Mouse (Mus musculus) heart, adult 2 months (tissue): ENCODE data around the gene Limk2. TPM values are rescaled to one million over a fixed set of nuclear protein-coding genes. Genes with fewer than 3 reads are reported as not detected.
A peak's percentile ranks its signal among the peaks of the same experiment; 100 is the strongest.

Experiments used
- DNase-seq, 2 experiments: peaks; one replicate each; pipeline ENCODE4 v3.0.0; 2021
- H3K27ac ChIP-seq: fragments of 200-600 bp; 2 replicates; pipeline ENCODE4 v1.8.1; 2022
- H3K27me3 ChIP-seq: fragments of 200-500 bp; 2 replicates; pipeline ENCODE4 v1.6.1; 2012; ENCODE audit warnings: mild to moderate bottlenecking, low read length, inconsistent platforms, mixed read lengths; ENCODE audit not compliant: control insufficient read depth, insufficient read depth
- H3K36me3 ChIP-seq: fragments of 200-500 bp; 2 replicates; pipeline ENCODE4 v1.6.1; 2012; ENCODE audit warnings: low read length, inconsistent platforms; ENCODE audit not compliant: control insufficient read depth, insufficient read depth
- H3K4me1 ChIP-seq: fragments of 200-500 bp; 2 replicates; pipeline ENCODE4 v1.6.1; 2011; ENCODE audit warnings: low read length; ENCODE audit not compliant: control insufficient read depth, insufficient read depth
- H3K4me3 ChIP-seq: fragments of 200-600 bp; 2 replicates; pipeline ENCODE4 v1.8.1; 2022
- H3K79me2 ChIP-seq: fragments of 200-500 bp; replicated peaks from 2 replicates; pipeline ENCODE4 v1.6.1; 2012; ENCODE audit warnings: mild to moderate bottlenecking, inconsistent platforms, low read length, moderate library complexity, mixed read lengths; ENCODE audit not compliant: control insufficient read depth, insufficient read depth
- H3K9ac ChIP-seq: fragments of 200-500 bp; 2 replicates; pipeline ENCODE4 v1.6.1; 2012; ENCODE audit warnings: low read depth, mild to moderate bottlenecking, control low read depth, inconsistent platforms, low read length, mixed read lengths
- CTCF ChIP-seq: fragments of 200-600 bp; IDR thresholded peaks from 2 replicates; pipeline ENCODE4 v1.8.1; 2022; ENCODE audit warnings: antibody characterized with exemption, mild to moderate bottlenecking, moderate library complexity
- EP300 ChIP-seq: fragments of 200-500 bp; IDR thresholded peaks from 2 replicates; pipeline ENCODE4 v1.6.1; 2011; ENCODE audit warnings: low read depth, low read length, control low read depth; ENCODE audit not compliant: insufficient read depth
- POLR2A ChIP-seq: fragments of 200-500 bp; IDR thresholded peaks from 2 replicates; pipeline ENCODE4 v1.6.1; 2011; ENCODE audit warnings: mild to moderate bottlenecking, low read depth, low read length, control low read depth; ENCODE audit not compliant: insufficient read depth
- WGBS: fragments of 180-500 bp; shearing (Covaris S2); methylation state at CpG from one replicate; pipeline ENCODE4 v1.1.7; 2018; 5-methylcytosine and 5-hydroxymethylcytosine counted together
- intact Hi-C: fragments of 180-260 bp; cut with DNase I; formaldehyde crosslinking; loops from one replicate; pipeline ENCODE4 v1.15.1; 2025
- polyA plus RNA-seq: library from polyadenylated mRNA; depleted of rRNA; stranded (reverse); fragments of >200 nt; gene quantifications from 2 replicates; pipeline ENCODE4 v1.2.3, GENCODE M21; 2012
- total RNA-seq, 2 experiments: library from RNA; stranded (reverse); gene quantifications; 2 replicates each; pipeline ENCODE4 v1.2.3; 2021

The Limk2 gene
- total and polyA plus RNA-seq, 3 experiments, result 16.4 to 41.8 (median 17.1) TPM

- Histone ChIP-seq H3K27ac (no peak overlapping the region; the same call in none of the 2 replicates), H3K9ac (no peak overlapping the region), H3K36me3 (peaks cover 6% of the 10 kb centered on the region), H3K79me2 (no peaks in the 10 kb centered on the region), H3K4me1 (peaks cover 7% of the 10 kb centered on the region), H3K4me3 (no peak overlapping the region), H3K27me3 (no peaks in the 10 kb centered on the region)
- DNase-seq, result no peak
- 52% methylated on average over 4 of the region's 4 CpGs for WGBS
- TF ChIP-seq POLR2A (no peak), EP300 (no peak), CTCF (no peak)
- intact Hi-C loops, result no loop called here
Measured at GRCm38 (mm10) chr11:3302792-3303191, 106.2 kb downstream of the Limk2 start.

GRCm38 (mm10) chr11:3302385-3302784, 106.6 kb downstream of the Limk2 start:
- DNase-seq, result no peak
- peaks cover 6% of the 10 kb centered on the region for H3K36me3 ChIP-seq
- intact Hi-C loops, result no loop called here
- no peaks in the 10 kb centered on the region for H3K79me2 ChIP-seq
- H3K4me3 ChIP-seq, result no peak overlapping the region
- H3K9ac ChIP-seq, result no peak overlapping the region
- no peaks in the 10 kb centered on the region for H3K27me3 ChIP-seq
- no peak for TF ChIP-seq EP300
- no peak for TF ChIP-seq CTCF
- TF ChIP-seq POLR2A, result no peak
- H3K4me1 ChIP-seq, result peaks cover 7% of the 10 kb centered on the region
- no peak overlapping the region for H3K27ac ChIP-seq
- 51% methylated on average over 4 of the region's 4 CpGs for WGBS

GRCm38 (mm10) chr11:3301075-3301474, 107.9 kb downstream of the Limk2 start:
- Histone ChIP-seq H3K36me3 (peaks cover 6% of the 10 kb centered on the region), H3K4me1 (peaks cover 7% of the 10 kb centered on the region), H3K4me3 (no peak overlapping the region), H3K27ac (no peak overlapping the region), H3K27me3 (no peaks in the 10 kb centered on the region), H3K79me2 (no peaks in the 10 kb centered on the region), H3K9ac (no peak overlapping the region)
- intact Hi-C loops, result no loop called here
- 91% methylated on average over 5 of the region's 5 CpGs for WGBS
- TF ChIP-seq CTCF, result no peak
- TF ChIP-seq POLR2A, result no peak
- TF ChIP-seq EP300, result no peak
- no peak for DNase-seq

GRCm38 (mm10) chr11:3298813-3299185, 110.2 kb downstream of the Limk2 start:
- H3K4me3 ChIP-seq, result no peak overlapping the region
- no peaks in the 10 kb centered on the region for H3K27me3 ChIP-seq
- intact Hi-C loops, result no loop called here
- no peak for DNase-seq
- no peaks in the 10 kb centered on the region for H3K79me2 ChIP-seq
- H3K4me1 ChIP-seq, result peaks cover 7% of the 10 kb centered on the region
- WGBS, result 94% methylated on average over 14 of the region's 14 CpGs
- H3K27ac ChIP-seq, result no peak overlapping the region
- no peak for TF ChIP-seq POLR2A
- TF ChIP-seq EP300, result no peak
- TF ChIP-seq CTCF, result no peak
- H3K9ac ChIP-seq, result no peak overlapping the region
- peaks cover 3% of the 10 kb centered on the region for H3K36me3 ChIP-seq

- H3K9ac ChIP-seq, result no peak overlapping the region
- H3K27ac ChIP-seq, result no peak overlapping the region
- peaks cover 3% of the 10 kb centered on the region; the same call in 1 of the 2 replicates for H3K36me3 ChIP-seq
- peaks cover 8% of the 10 kb centered on the region for H3K4me1 ChIP-seq
- H3K79me2 ChIP-seq, result no peaks in the 10 kb centered on the region
- peak in 1 of 2 experiments; percentile 11 for DNase-seq
- no peak overlapping the region for H3K4me3 ChIP-seq
- H3K27me3 ChIP-seq, result no peaks in the 10 kb centered on the region
- 78% methylated on average over 10 of the region's 10 CpGs for WGBS
- TF ChIP-seq CTCF (no peak), POLR2A (no peak), EP300 (no peak)
- intact Hi-C loops, result no loop called here
Measured at GRCm38 (mm10) chr11:3297871-3298812, 110.8 kb downstream of the Limk2 start.

GRCm38 (mm10) chr11:3296056-3296455, 112.9 kb downstream of the Limk2 start:
- intact Hi-C loops, result no loop called here
- no peaks in the 10 kb centered on the region; the same call in 1 of the 2 replicates for H3K36me3 ChIP-seq
- no peaks in the 10 kb centered on the region for H3K27me3 ChIP-seq
- no peak for TF ChIP-seq POLR2A
- TF ChIP-seq CTCF, result no peak
- no peak for TF ChIP-seq EP300
- peak in 1 of 2 experiments; percentile 19 for DNase-seq
- no peak overlapping the region for H3K4me3 ChIP-seq
- H3K79me2 ChIP-seq, result 0 out of 2 replicates have a peak, but pooled peaks cover 2% of the 10 kb centered on the region
- whole genome bisulfite sequencing, result 55% methylated on average over 5 of the region's 5 CpGs
- peaks cover 9% of the 10 kb centered on the region for H3K4me1 ChIP-seq
- no peak overlapping the region for H3K27ac ChIP-seq
- H3K9ac ChIP-seq, result no peak overlapping the region
